ENCODE assay signal across 8 mouse cellular contexts in the genomic region with DNA sequence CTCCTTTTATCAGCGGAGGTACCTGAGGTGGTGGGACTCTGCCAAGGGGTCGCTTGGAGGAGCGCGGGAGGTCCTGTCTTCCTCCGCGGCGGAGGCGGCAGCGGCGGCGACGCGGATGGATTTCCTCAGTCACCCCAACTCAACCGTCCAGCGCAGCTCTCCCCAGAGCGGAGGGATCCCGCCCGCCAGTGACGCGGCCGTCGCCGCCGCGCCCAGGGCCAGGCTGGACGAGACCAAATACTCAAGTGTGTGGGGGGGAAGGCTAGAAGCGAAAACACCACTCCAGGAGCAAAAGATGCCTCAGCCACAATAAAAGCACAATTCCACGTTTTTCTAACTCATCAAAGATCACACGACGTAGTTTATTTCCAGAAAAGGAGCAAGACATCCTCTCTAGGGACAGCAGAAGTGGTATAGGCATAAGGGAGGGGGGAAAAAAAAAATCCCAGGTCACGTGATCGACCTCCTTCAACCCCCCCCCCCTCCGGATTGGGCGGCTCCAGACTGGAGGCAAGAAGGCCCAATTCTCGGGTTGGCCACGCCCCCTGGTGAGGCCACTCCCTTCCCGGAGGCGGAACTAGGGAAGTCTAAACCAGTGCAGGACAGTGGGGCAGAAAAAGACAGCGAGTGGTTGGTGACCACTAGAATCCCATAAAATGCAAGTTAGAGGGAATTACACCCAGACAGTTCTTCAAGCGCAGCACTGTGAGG. TPM values are rescaled to one million over a fixed set of nuclear protein-coding genes. Genes with fewer than 3 reads are reported as not detected.
DNase-seq lines count a peak whose midpoint lies in the region; ATAC-seq and TF ChIP-seq lines count a peak whose summit lies in the region.

A gene (minus strand): TSS at position 126 of the 711 bp plus-strand sequence.
A gene (minus strand): TSS at position 394 of the 711 bp plus-strand sequence.

- H3K4me2 ChIP-seq in heart, embryonic 11.5 days = peak within 1 kb of the TSS; percentile 99
- peak within 1 kb of the TSS; percentile 93 for H3K4me2 ChIP-seq in kidney, embryonic 16.5 days (replicated peaks; ENCODE audit: low read depth, low read length)
- peak within 1 kb of the TSS; percentile 88 for H3K4me2 ChIP-seq in myocyte (ENCODE audit: low read depth)

- peaks cover 24% of the 10 kb centered on the region for H3K79me3 ChIP-seq in C2C12 (ENCODE audit: low read depth)

- TF ChIP-seq CTCF in C2C12 (IDR thresholded peaks at IDR 0.05; ENCODE audit: control insufficient read depth, insufficient read depth, insufficient read length) = no peak
- TF ChIP-seq CTCF in brain, embryonic 14.5 days (IDR thresholded peaks at IDR 0.05; ENCODE audit: borderline replicate concordance, extremely low read depth, insufficient read depth, insufficient read length) = no peak
- TF ChIP-seq CTCF in liver, adult 2 months (IDR thresholded peaks at IDR 0.05; ENCODE audit: low read depth, low read length) = no peak

- DNase-seq in brain, embryonic 14.5 days (ENCODE audit: low read depth) = peak; percentile 99
- DNase-seq in liver, adult 2 months (ENCODE audit: extremely low read depth, low read depth, low spot score) = peak; percentile 92
- DNase-seq in splenic B cell, adult 2 months (ENCODE audit: low read depth, low spot score) = peak; percentile 98

- H3K27ac ChIP-seq in heart, embryonic 11.5 days (ENCODE audit: low read depth, low read length) = peak within 1 kb of the TSS; percentile 41
- H3K27ac ChIP-seq in kidney, embryonic 16.5 days (ENCODE audit: low read length) = peak within 1 kb of the TSS; percentile 94
- peak within 1 kb of the TSS; percentile 92 for H3K27ac ChIP-seq in liver, adult 2 months (replicated peaks; ENCODE audit: insufficient read depth, low read depth, low read length)

- 1% methylated on average over 39 of the region's 40 CpGs for WGBS in heart, embryonic 11.5 days (ENCODE audit: insufficient replicate concordance)
- under 1% methylated on average over 40 of the region's 40 CpGs for WGBS in kidney, embryonic 16.5 days
- WGBS in liver, adult 2 months = under 1% methylated on average over 40 of the region's 40 CpGs

- peaks cover 51% of the 10 kb centered on the region for H3K4me1 ChIP-seq in erythroblast, embryonic 14.5 days (ENCODE audit: control insufficient read depth)
- H3K4me1 ChIP-seq in heart, embryonic 11.5 days (ENCODE audit: control insufficient read depth, insufficient read depth, low read length) = peaks cover 3% of the 10 kb centered on the region; the same call in 1 of the 2 replicates
- H3K4me1 ChIP-seq in kidney, embryonic 16.5 days (ENCODE audit: insufficient read depth, low read length) = peaks cover 15% of the 10 kb centered on the region
- peaks cover 7% of the 10 kb centered on the region; the same call in 1 of the 2 replicates for H3K4me1 ChIP-seq in liver, adult 2 months (ENCODE audit: control insufficient read depth, insufficient read depth, low read length)

- peak within 1 kb of the TSS; percentile 72 for H3K9ac ChIP-seq in heart, embryonic 11.5 days (ENCODE audit: low read depth, low read length)
- peak within 1 kb of the TSS; percentile 89 for H3K9ac ChIP-seq in kidney, embryonic 16.5 days (replicated peaks; ENCODE audit: low read length)
- peak within 1 kb of the TSS; percentile 83 for H3K9ac ChIP-seq in liver, adult 2 months (ENCODE audit: low read depth, low read length)

- H3ac ChIP-seq in C2C12 (ENCODE audit: control insufficient read depth, insufficient read length, low read depth) = peak within 1 kb of the TSS; percentile 78
- peak within 1 kb of the TSS; percentile 15 for H3ac ChIP-seq in myocyte (ENCODE audit: control insufficient read depth, insufficient read length)

- H3K27me3 ChIP-seq in C2C12 (ENCODE audit: control insufficient read depth, insufficient read depth, insufficient read length) (no peaks in the 10 kb centered on the region), myocyte (ENCODE audit: control insufficient read depth, insufficient read depth, insufficient read length) (peaks cover 2% of the 10 kb centered on the region)
- H3K27me3 ChIP-seq in erythroblast, embryonic 14.5 days (ENCODE audit: control insufficient read depth) = peaks cover 13% of the 10 kb centered on the region
- no peaks in the 10 kb centered on the region for H3K27me3 ChIP-seq in heart, embryonic 11.5 days (ENCODE audit: control insufficient read depth, insufficient read depth, low read length)
- no peaks in the 10 kb centered on the region for H3K27me3 ChIP-seq in kidney, embryonic 16.5 days (ENCODE audit: insufficient read depth, low read length)
- no peaks in the 10 kb centered on the region for H3K27me3 ChIP-seq in liver, adult 2 months (ENCODE audit: control insufficient read depth, insufficient read depth, low read length)
- H3K27me3 ChIP-seq in splenic B cell, adult 2 months (ENCODE audit: control insufficient read depth, insufficient read depth, low read length, poor library complexity, severe bottlenecking) = no peaks in the 10 kb centered on the region

- TF ChIP-seq POLR2A in brain, embryonic 14.5 days (IDR thresholded peaks at IDR 0.05; ENCODE audit: borderline replicate concordance, extremely low read depth, insufficient read depth, insufficient read length, poor library complexity, severe bottlenecking) = peak; percentile 72
- peak; percentile 82 for TF ChIP-seq POLR2A in liver, adult 2 months (IDR thresholded peaks at IDR 0.05; ENCODE audit: extremely low read depth, insufficient read depth, low read length)
- peak; percentile 94 for TF ChIP-seq POLR2A in myocyte (IDR thresholded peaks at IDR 0.05; ENCODE audit: insufficient read length, low read depth)

- H3K9me3 ChIP-seq in erythroblast, embryonic 14.5 days (ENCODE audit: control insufficient read depth, low read length) = no peaks in the 10 kb centered on the region
- no peaks in the 10 kb centered on the region for H3K9me3 ChIP-seq in heart, embryonic 11.5 days (replicated peaks; ENCODE audit: control insufficient read depth, low read length)
- no peaks in the 10 kb centered on the region for H3K9me3 ChIP-seq in kidney, embryonic 16.5 days (ENCODE audit: low read length)

- H3K36me3 ChIP-seq in C2C12 (ENCODE audit: control insufficient read depth, insufficient read depth) (peaks cover 18% of the 10 kb centered on the region), myocyte (ENCODE audit: control insufficient read depth, insufficient read depth) (no peaks in the 10 kb centered on the region)
- peaks cover 26% of the 10 kb centered on the region for H3K36me3 ChIP-seq in erythroblast, embryonic 14.5 days (ENCODE audit: control insufficient read depth)
- peaks cover 16% of the 10 kb centered on the region for H3K36me3 ChIP-seq in heart, embryonic 11.5 days (ENCODE audit: control insufficient read depth, insufficient read depth, low read length)
- peaks cover 19% of the 10 kb centered on the region for H3K36me3 ChIP-seq in kidney, embryonic 16.5 days (ENCODE audit: insufficient read depth, low read length)
- peaks cover 4% of the 10 kb centered on the region for H3K36me3 ChIP-seq in liver, adult 2 months (ENCODE audit: control insufficient read depth, insufficient read depth, low read length)
- peaks cover 9% of the 10 kb centered on the region for H3K36me3 ChIP-seq in splenic B cell, adult 2 months (ENCODE audit: control insufficient read depth, insufficient read depth, low read length, poor library complexity, severe bottlenecking)

- peaks cover 47% of the 10 kb centered on the region for H3K79me2 ChIP-seq in C2C12 (ENCODE audit: control insufficient read depth, insufficient read depth)
- peaks cover 19% of the 10 kb centered on the region for H3K79me2 ChIP-seq in liver, adult 2 months (ENCODE audit: control insufficient read depth, insufficient read depth, low read length)
- peaks cover 34% of the 10 kb centered on the region for H3K79me2 ChIP-seq in myocyte (ENCODE audit: control insufficient read depth, insufficient read depth)

- ATAC-seq in heart, embryonic 11.5 days (replicated peaks; ENCODE audit: insufficient number of reproducible peaks, low FRiP score, low TSS enrichment) = peak; percentile 74
- ATAC-seq in kidney, embryonic 16.5 days (ENCODE audit: low FRiP score, low TSS enrichment) = peak; percentile 75

- H3K4me3 ChIP-seq in C2C12 (ENCODE audit: insufficient read depth, poor library complexity, severe bottlenecking) (peak within 1 kb of the TSS; percentile 74), myocyte (peak within 1 kb of the TSS; percentile 100)
- peak within 1 kb of the TSS; percentile 89 for H3K4me3 ChIP-seq in erythroblast, embryonic 14.5 days (replicated peaks)
- H3K4me3 ChIP-seq in heart, embryonic 11.5 days (ENCODE audit: low read depth, low read length) = peak within 1 kb of the TSS; percentile 75
- peak within 1 kb of the TSS; percentile 68 for H3K4me3 ChIP-seq in kidney, embryonic 16.5 days (ENCODE audit: low read length)
- H3K4me3 ChIP-seq in liver, adult 2 months (ENCODE audit: insufficient read depth, low read depth, low read length) = peak within 1 kb of the TSS; percentile 78

TF ChIP-seq in C2C12, 6 proteins besides CTCF, POLR2A, EP300 and RAD21 (continues in another document):
- peak; percentile 96 for TF ChIP-seq USF1 (IDR thresholded peaks at IDR 0.05; ENCODE audit: low read depth)
- no peak for TF ChIP-seq MAX (IDR thresholded peaks at IDR 0.05)
- no peak for TF ChIP-seq MYOD1 (IDR thresholded peaks at IDR 0.05; ENCODE audit: control insufficient read depth, insufficient read length, low read depth)

TF ChIP-seq in myocyte, 11 proteins besides CTCF, POLR2A, EP300 and RAD21 (continues in another document):
- peak in 1 of 3 experiments; percentile 60 for TF ChIP-seq MYOG (IDR thresholded peaks at IDR 0.05; ENCODE audit: control insufficient read depth in 1 of 3, insufficient read depth in 1 of 3, insufficient read length in 2 of 3, low read depth in 2 of 3)
- peak; percentile 91 for TF ChIP-seq POLR2AphosphoS2 (IDR thresholded peaks at IDR 0.05; ENCODE audit: insufficient read length, low read depth)
- no peak for TF ChIP-seq TCF3 (IDR thresholded peaks at IDR 0.05; ENCODE audit: insufficient read length, low read depth)

RNA-seq across cellular contexts. Expression of the first gene that starts in this region (rescaled TPM):
- polyA plus RNA-seq in C2C12 (2012; fragmentation: generic; extraction: Trizol) (not detected), myocyte (2012; fragmentation: generic; extraction: Trizol) (not detected)
- not detected in 2 replicates for polyA plus RNA-seq in brain, embryonic 14.5 days (2012; rRNA removed)
- polyA plus RNA-seq in erythroblast, embryonic 14.5 days (2012) = not detected in 2 replicates
- not detected in 2 replicates for polyA plus RNA-seq in heart, embryonic 11.5 days (2014; fragmentation: Nextera tagmentation; extraction: Ambion mirVana)
- 0.24 and 0.36 TPM in 2 replicates for polyA plus RNA-seq in kidney, embryonic 16.5 days (2015; fragmentation: Nextera tagmentation; extraction: Ambion mirVana)
- total RNA-seq in liver, adult 2 months (2014; rRNA removed) = not detected in 2 replicates
- polyA plus RNA-seq in liver, adult 2 months (2012; rRNA removed) = not detected in 2 replicates

RNA-seq across cellular contexts. Expression of the second gene that starts in this region (rescaled TPM):
- polyA plus RNA-seq in C2C12 (2012; fragmentation: generic; extraction: Trizol) (672 TPM), myocyte (2012; fragmentation: generic; extraction: Trizol) (632 TPM)
- 1,055 and 1,401 TPM in 2 replicates for polyA plus RNA-seq in brain, embryonic 14.5 days (2012; rRNA removed)
- polyA plus RNA-seq in erythroblast, embryonic 14.5 days (2012) = 59.2 and 65.3 TPM in 2 replicates
- 307 and 318 TPM in 2 replicates for polyA plus RNA-seq in heart, embryonic 11.5 days (2014; fragmentation: Nextera tagmentation; extraction: Ambion mirVana)
- polyA plus RNA-seq in kidney, embryonic 16.5 days (2015; fragmentation: Nextera tagmentation; extraction: Ambion mirVana) = 358 and 388 TPM in 2 replicates
- 87.2 and 134 TPM in 2 replicates for total RNA-seq in liver, adult 2 months (2014; rRNA removed)
- 332 and 431 TPM in 2 replicates for polyA plus RNA-seq in liver, adult 2 months (2012; rRNA removed)

Comparison
In these comparisons a context has a peak if more than half of its experiments do, and no peak if none do; other contexts are left out.
1. Peak in every context shown above with its lines: DNase-seq, ATAC-seq, H3K4me3 ChIP-seq and H3K27ac ChIP-seq.
2. H3K27ac ChIP-seq: peak in every context shown above with its lines; median percentile 94 in kidney, embryonic 16.5 days; 92 in liver, adult 2 months; 41 in heart, embryonic 11.5 days.